Mouse (Mus musculus) large intestine, adult 2 months (tissue): Measurements from ENCODE around the gene St6galnac3. TPM values are rescaled to one million over a fixed set of nuclear protein-coding genes. Genes with fewer than 3 reads are reported as not detected.

ENCODE experiments used
- DNase-seq: peaks from one replicate; pipeline ENCODE4 v3.0.0-alpha.2; 2012; ENCODE audit warnings: low read depth, low spot score
- WGBS: fragments of 180-500 bp; shearing (Covaris S2); methylation state at CpG from one replicate; pipeline ENCODE4 v1.1.7; 2018; 5-methylcytosine and 5-hydroxymethylcytosine counted together
- polyA plus RNA-seq: library from polyadenylated mRNA; depleted of rRNA; stranded (reverse); fragments of >200 nt; gene quantifications from 2 replicates; pipeline ENCODE4 v1.2.3, GENCODE M21; 2012

The St6galnac3 gene
- polyA plus RNA-seq, 1 experiment: 0.55 TPM

DNA sequence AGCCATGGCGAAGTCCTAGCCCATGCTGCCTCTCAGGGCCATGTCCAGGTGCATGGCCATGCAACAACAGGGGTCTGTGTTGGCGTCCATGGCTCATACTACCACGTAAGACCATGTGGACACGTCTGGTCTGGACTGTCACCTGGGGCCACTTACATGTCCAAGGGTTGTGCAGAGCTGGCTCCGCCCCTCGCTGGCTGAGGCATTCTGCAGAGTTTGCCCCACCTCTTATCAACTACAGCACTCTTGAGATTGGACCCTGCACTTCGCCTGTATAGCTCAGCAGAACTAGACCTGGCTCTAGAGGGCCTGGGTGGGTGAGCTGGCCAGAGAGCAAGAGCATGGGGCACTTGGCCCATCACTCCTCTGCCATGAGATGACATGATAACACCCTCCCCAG, 171.7 kb downstream of the St6galnac3 start:
- WGBS: 79% methylated on average over 7 of the region's 7 CpGs
- DNase-seq: no peak

DNA sequence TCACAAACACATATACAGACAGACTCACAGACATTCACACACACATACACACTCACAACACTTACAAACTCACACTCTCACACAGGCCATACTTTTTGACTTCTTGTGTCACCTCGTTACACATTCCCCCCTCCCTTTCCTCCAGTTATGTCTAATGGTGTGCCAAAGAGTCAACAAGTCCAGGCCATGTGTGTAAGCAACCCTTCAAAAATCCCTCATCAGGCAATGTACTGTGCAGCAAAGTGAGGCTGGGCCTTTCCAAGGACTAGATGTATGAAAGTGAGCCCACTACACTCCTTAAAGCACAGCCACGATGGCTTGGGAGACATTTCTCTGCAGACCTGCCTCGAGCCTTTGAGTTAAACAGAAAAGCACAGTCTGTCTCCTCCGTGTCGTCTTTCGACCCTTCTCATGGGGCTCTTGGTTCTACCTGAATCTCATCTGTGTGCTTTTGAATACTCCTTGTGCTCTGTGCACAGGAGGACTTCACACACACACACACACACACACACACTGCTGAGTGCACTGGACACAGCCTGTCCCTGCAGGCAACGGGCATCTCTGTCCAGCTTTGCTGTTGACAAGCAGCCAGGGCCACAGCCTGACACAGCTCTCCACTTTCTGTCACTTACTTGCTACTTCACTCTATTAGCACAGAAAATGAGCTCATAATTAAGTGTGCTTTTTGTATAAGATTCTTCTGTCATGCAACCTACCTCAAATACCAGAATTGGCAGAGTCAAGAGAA, 177.9 kb downstream of the St6galnac3 start:
- DNase-seq: no peak

DNA sequence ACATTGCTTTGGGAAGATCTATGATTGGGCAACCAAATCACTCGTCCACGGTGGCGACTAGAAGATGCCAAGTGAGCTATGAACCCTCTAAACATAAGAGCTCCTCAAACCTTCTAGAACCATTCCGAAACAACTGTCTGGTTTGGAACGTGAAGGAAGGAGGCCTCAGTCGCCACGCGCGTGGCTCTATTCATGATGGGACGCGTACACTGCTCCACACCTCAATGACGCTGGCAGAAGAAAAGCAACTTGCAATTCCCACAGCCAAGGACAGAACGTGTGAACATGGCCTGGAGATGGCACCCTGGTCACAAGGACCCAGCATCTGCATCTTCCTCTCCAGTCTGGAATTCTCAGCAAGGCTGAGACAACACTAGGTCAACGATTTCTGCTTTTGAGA, 185.1 kb downstream of the St6galnac3 start:
- DNase-seq: no peak
- WGBS: 92% methylated on average over 14 of the region's 14 CpGs

More for the DNA sequence above, 177.9 kb downstream of the St6galnac3 start:
- 73% methylated on average over 7 of the region's 7 CpGs for WGBS

GRCm38 (mm10) chr3:153538396-153538795, 186.6 kb downstream of the St6galnac3 start:
- 41% methylated on average over 2 of the region's 2 CpGs for WGBS
- no peak for DNase-seq

GRCm38 (mm10) chr3:153537435-153537834, 187.5 kb downstream of the St6galnac3 start:
- DNase-seq: no peak
- WGBS: 89% methylated on average over 3 of the region's 3 CpGs

GRCm38 (mm10) chr3:153536260-153536659, 188.7 kb downstream of the St6galnac3 start:
- DNase-seq: no peak
- 83% methylated on average over 4 of the region's 4 CpGs for WGBS

DNA sequence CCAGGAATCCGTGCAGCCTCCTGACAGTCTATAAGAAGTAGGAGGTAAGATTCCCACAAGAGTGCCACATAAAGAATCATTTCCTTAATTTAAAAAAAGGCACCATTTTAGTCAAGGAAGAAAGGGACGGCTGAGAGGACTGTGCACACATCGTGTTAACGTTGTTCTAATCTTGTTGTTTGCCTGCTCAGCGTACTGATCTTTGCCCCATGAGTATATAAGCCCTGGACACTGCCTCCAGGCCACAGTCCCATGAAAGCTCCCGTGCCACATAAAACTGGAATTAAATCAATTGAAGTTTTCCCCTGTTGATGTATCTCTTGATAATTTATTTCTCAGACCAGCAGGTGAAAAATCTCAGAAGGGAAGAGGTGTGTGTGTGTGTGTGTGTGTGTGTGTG, 195.8 kb downstream of the St6galnac3 start:
- 45% methylated on average over 6 of the region's 6 CpGs for WGBS
- DNase-seq: no peak

DNA sequence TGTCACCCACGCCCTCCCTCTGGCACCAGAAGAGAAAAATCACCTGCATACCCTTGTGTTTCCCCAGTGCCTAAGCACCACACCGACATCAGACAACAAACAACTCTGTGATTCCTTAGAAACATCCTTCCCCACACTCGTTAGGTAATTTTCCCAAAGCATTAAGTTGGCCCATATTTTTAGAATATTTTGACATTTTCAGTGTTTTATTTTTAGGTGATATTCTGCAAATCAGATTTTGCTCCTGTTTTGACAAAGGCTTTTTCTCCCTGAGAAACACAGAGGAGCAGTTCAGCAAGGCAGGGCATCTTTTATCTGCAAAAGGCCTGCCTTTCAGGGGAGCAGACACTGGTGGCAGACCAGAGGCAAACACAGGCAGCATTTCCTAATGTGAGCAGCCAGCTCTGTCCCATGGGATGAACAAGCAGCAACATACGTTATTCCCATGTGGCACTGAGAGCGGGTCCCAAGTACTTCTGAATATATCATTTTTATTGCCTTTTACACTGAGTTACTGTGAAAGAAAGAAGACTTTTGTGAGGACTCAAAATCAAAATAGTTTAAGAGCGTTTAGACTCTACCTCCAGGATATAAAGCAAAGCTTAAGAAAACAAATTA, 199.7 kb downstream of the St6galnac3 start:
- 74% methylated on average over 6 of the region's 6 CpGs for WGBS

GRCm38 (mm10) chr3:153516848-153517247, 208.1 kb downstream of the St6galnac3 start:
- 69% methylated on average over 7 of the region's 7 CpGs for WGBS

More for the DNA sequence above, 199.7 kb downstream of the St6galnac3 start:
- no peak for DNase-seq

GRCm38 (mm10) chr3:153513501-153514060, 211.4 kb downstream of the St6galnac3 start:
- 65% methylated on average over 6 of the region's 6 CpGs for WGBS

More at GRCm38 (mm10) chr3:153516848-153517247, 208.1 kb downstream of the St6galnac3 start:
- no peak for DNase-seq

DNA sequence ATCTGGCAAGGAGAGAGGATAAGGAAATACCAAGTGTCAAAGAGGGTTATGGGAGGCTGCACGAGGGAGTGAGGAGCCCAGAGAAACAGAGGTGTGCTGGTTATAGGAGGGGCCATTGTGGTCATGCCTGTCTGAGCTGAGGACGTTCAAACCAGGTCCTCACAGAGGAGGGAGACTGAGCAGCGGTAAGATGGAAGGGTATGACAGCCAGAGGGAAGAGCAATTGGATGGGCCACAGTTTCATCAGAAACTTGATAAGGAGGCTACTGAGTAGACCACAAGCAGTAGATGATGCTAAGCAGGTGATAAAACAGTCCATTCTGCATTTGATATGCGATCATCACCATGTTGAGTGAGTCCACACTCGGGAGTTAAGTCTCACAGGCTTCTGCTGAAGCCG, 212.4 kb downstream of the St6galnac3 start:
- DNase-seq: no peak
- WGBS: 73% methylated on average over 6 of the region's 6 CpGs

More at GRCm38 (mm10) chr3:153513501-153514060, 211.4 kb downstream of the St6galnac3 start:
- no peak for DNase-seq

DNA sequence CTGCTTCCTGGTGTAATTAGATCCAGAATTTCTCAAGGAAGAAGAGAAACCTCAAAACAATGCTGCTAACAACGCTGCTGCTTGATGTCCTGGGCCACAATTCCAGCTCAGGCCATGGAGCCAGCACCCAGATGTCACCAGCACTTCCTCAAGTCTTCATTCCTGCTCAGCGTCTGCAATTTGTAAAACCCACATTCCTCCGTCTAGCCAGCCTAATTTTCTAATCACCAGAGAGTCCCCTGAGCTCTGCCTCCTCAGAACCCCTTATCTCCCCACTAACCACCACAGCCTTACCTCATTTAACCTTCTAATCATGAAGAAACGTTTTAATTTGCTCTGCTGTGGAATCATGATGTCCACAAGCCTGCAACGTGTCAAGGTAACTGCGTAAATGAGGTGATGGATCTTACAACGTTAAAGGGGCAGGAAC, 213.8 kb downstream of the St6galnac3 start:
- no peak for DNase-seq
- WGBS: 54% methylated on average over 7 of the region's 7 CpGs

GRCm38 (mm10) chr3:153510048-153510630, 214.8 kb downstream of the St6galnac3 start:
- no peak for DNase-seq
- 82% methylated on average over 9 of the region's 9 CpGs for WGBS

DNA sequence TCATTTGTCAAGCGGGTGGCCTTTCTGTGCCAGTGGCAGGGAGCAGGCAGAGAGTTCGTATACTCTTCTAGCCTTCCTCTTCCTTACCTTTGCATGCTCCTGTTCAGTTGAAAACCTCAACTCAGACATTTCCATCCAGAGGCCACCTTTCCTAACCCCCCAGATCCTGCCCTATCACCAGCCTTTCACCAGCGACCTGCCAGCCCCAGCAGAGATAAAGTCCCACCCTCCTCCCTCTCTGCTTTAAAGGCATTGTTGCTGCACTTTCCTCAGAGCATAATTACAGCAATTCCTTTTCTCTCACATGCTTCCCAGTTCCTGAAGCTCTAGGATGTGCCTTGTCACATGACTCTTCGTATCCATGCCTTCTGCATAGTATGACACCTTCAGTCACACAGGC, 215.3 kb downstream of the St6galnac3 start:
- WGBS: 58% methylated on average over 4 of the region's 4 CpGs
- DNase-seq: no peak

DNA sequence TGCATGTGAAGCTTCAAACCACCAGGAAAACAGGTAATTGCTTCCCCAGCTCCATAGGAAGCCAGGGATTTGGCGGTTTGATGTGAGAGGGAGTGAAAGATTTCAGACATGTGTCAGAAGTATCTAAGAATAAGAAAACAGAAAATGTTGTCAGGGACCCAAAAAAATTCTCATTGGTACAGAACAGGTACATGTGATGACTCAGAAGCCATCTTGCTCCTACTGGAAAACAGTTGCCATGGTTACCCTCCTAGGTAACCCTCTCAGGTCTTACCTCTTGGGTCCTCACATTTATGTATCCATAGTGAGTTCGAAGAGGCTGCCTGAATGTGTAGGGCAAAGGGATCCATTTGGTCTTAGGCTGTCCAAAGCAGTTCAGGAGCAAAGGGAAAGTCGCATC, 215.9 kb downstream of the St6galnac3 start:
- no peak for DNase-seq
- 89% methylated on average over 3 of the region's 3 CpGs for WGBS

DNA sequence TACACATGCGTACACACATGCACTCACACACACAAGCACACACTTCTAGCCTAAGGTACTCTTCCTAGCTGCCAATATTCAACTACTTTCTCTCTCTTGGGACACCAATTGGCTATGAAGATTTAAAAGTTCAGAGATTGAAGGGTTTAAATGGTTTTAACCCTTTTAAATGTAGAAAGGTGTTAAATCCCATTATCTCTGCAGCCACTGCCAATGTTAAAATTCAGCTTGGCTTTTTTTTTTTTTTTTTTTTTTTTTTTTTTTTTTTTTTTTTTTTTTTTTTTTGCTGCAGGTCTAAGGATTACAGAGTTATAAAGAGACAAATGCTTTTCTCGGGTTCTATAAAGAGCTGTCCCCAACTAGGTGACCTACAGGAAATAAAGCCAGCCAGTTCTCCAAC, 216.4 kb downstream of the St6galnac3 start:
- 80% methylated on average over 2 of the region's 2 CpGs for WGBS
- no peak for DNase-seq

GRCm38 (mm10) chr3:153507599-153507998, 217.4 kb downstream of the St6galnac3 start:
- WGBS: 80% methylated on average over 2 of the region's 2 CpGs
- no peak for DNase-seq

- no peak for DNase-seq
- 84% methylated on average over 4 of the region's 4 CpGs for WGBS
These were observed 222.5 kb downstream of the St6galnac3 start for GRCm38 (mm10) chr3:153502488-153502887.

DNA sequence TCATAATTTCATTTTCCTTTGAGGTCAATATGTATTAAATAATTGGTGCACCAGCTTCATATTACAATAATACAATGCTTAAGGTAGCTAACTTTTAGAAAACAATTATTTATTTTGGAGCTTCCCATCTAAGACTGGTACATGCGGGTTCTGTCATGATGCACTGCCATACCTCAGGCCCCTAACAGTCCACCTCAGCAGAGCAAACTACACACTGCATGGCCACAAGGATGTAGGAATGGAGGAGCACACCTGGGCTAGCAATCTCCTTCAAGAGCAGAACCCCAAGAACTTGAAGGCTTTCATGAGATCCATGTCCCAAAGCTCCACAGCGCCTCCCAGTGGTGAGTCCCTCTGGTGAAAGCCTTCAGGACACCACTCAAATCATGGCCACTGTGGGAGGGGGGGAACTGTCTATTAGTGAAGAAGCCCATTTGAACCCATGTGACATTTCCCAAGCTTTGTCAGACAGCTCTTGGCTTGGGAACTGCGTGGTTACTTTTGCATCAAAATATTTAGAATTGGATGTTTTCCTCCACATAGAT, 223.6 kb downstream of the St6galnac3 start:
- 55% methylated on average over 3 of the region's 3 CpGs for WGBS

DNA sequence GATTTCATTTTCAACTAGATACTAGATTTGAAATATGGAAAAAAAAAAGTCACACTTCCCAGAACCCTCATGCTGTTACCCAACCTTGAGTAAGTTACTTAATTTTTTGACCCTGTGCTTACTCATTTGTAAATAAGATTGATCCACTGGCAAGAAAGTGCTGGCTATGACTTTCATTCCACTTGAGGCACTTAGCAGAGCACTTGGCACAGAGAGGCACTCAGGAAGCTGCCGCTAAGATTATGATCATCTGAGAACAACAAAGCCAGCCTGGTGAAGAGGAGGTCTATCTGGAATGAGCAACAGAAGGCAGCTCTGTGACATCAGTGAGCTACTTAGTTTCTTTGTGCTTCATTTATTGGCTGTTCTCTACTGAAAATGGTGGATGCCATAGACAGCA, 232.0 kb downstream of the St6galnac3 start:
- DNase-seq: no peak
- WGBS: 61% methylated on average over 1 of the region's 1 CpGs

More for the DNA sequence above, 223.6 kb downstream of the St6galnac3 start:
- DNase-seq: no peak
